Mouse (Mus musculus): ENCODE measurements at regions not wholly inside any gene's neighbourhood (a gene's known extent, or its start where the extent isn't known, plus 50 kb on each side); places are given as distances from the start of the nearest gene placed in this dataset.

DNA sequence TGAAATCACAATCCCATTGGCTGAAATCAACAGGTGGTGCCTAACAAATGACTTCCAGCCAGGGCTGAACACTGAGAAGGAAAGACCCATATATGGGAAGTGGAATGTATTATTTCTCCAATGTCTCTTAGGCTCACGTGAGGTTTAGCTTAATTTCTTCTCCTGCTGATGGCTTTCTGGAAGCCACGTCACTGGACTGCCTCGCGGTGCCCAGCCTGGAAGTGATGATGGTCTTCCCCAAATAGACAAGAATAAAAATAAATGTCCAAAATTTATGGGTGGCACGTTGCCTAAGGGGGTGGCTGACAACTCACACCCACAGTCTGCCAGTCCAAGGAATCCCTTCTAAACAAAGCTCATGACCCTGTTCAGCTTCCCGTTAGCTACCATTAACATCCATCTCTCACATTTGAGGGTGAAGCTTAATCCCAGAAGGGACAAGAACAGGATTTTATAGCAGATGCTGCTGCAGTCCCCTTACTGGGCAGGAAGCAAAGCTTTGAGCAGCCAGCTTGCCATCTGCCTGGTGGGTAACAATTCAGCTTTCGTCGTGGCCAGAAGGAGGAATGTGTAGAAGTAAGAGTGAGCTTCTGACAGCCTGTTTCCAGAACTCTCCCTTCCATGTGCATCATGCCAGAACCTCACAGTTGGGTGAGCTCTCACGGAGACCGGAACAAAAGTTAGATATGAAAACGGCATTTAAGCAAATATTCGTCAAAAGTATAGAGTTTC, 105.8 kb downstream of the Thbs2 start:
- no peak overlapping the region for H3K4me2 ChIP-seq (ENCODE audit: low read length)
- no peak overlapping the region for H3K9ac ChIP-seq (ENCODE audit: low read depth, low read length)
- no peak overlapping the region for H3K27ac ChIP-seq
- ATAC-seq (replicated peaks; ENCODE audit: low FRiP score, low read depth) (no peak), DNase-seq (ENCODE audit: low spot score) (no peak)
- no peaks in the 10 kb centered on the region for H3K36me3 ChIP-seq (ENCODE audit: insufficient read depth, low read length)
- TF ChIP-seq CTCF (IDR thresholded peaks at IDR 0.05; ENCODE audit: low read depth) = no peak
- no peaks in the 10 kb centered on the region for H3K27me3 ChIP-seq (ENCODE audit: insufficient read depth, low read length)
- H3K9me3 ChIP-seq (replicated peaks; ENCODE audit: low read length) = no peaks in the 10 kb centered on the region
- H3K4me1 ChIP-seq (replicated peaks; ENCODE audit: insufficient read depth, low read length) = no peaks in the 10 kb centered on the region
- 74% methylated on average over 12 of the region's 12 CpGs for WGBS
- H3K4me3 ChIP-seq (replicated peaks; ENCODE audit: low read depth, low read length) = no peak overlapping the region

DNA sequence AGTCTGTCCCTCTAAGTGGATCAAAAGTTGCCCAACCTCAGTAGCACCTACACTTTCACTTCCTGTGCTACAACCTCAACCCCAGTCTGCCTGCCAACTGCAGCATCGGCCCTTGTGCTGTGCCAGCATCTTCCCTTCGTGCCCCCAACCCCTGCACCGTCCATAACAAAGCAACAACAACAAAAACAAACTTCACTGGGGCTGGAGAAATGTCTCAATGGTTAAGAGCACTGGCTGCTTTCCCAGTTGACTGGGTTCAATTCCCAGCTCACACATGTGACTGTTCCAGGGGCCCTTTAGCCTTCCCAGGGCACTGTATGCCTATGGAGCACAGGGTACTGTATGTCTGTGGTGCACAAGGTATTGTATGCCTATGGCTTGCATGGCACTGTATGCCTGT, 114.4 kb downstream of the Thbs2 start:
- no peaks in the 10 kb centered on the region for H3K27me3 ChIP-seq (ENCODE audit: insufficient read depth, low read length)
- H3K4me3 ChIP-seq (replicated peaks; ENCODE audit: low read depth, low read length) = no peak overlapping the region
- H3K36me3 ChIP-seq (ENCODE audit: insufficient read depth, low read length) = no peaks in the 10 kb centered on the region
- H3K4me2 ChIP-seq (ENCODE audit: low read length) = no peak overlapping the region
- ATAC-seq (replicated peaks; ENCODE audit: low FRiP score, low read depth) (no peak), DNase-seq (ENCODE audit: low spot score) (no peak)
- no peaks in the 10 kb centered on the region for H3K9me3 ChIP-seq (replicated peaks; ENCODE audit: low read length)
- 68% methylated on average over 3 of the region's 3 CpGs for WGBS
- no peak for TF ChIP-seq CTCF (IDR thresholded peaks at IDR 0.05; ENCODE audit: low read depth)
- no peaks in the 10 kb centered on the region for H3K4me1 ChIP-seq (replicated peaks; ENCODE audit: insufficient read depth, low read length)
- H3K27ac ChIP-seq = no peak overlapping the region
- H3K9ac ChIP-seq (ENCODE audit: low read depth, low read length) = no peak overlapping the region

DNA sequence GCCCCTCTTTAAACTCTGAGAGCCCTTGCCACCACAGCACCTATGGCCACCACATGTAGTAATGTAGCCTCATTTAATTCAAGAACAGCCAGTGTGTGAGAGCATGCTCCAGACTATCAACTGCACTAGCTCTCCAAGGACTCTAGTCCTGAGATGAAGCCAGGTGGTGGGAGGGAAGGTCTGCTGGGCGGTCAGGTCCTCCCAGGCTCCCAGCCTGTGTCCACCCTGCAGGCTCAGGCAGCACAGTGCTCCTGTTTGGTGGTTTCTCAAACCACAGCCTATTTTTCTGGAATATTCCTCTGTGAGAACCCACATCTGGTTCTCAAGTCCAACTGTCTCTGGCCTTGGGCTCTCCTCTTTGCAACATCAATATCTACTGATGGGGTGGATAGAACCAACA, 115.3 kb downstream of the Thbs2 start:
- Histone ChIP-seq H3K36me3 (ENCODE audit: insufficient read depth, low read length) (no peaks in the 10 kb centered on the region), H3K4me2 (ENCODE audit: low read length) (no peak overlapping the region), H3K4me1 (replicated peaks; ENCODE audit: insufficient read depth, low read length) (no peaks in the 10 kb centered on the region), H3K9me3 (replicated peaks; ENCODE audit: low read length) (no peaks in the 10 kb centered on the region), H3K27me3 (ENCODE audit: insufficient read depth, low read length) (no peaks in the 10 kb centered on the region), H3K27ac (no peak overlapping the region), H3K9ac (ENCODE audit: low read depth, low read length) (no peak overlapping the region), H3K4me3 (replicated peaks; ENCODE audit: low read depth, low read length) (no peak overlapping the region)
- TF ChIP-seq CTCF (IDR thresholded peaks at IDR 0.05; ENCODE audit: low read depth) = no peak
- DNase-seq (ENCODE audit: low spot score) (no peak), ATAC-seq (replicated peaks; ENCODE audit: low FRiP score, low read depth) (no peak)
- WGBS = 77% methylated on average over 1 of the region's 1 CpGs

DNA sequence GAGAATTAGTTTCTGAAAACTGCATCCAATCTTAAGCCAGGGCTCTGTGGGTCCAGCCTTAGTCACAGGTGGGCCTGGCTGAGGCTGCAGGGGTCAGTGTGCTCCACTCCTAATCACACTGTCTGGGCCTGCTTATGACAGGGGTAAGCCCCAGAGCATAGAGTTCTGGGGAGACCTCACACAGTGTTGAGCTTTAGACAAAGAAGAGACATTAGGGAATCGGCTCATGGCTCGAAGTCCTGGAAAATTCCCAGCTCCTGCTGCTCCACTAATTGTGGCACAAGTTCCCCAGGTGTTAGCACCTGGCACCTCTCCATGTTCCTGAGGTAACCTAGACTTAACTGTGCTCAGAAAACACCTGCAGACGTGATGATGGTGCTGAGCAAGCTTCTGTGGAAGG, 115.8 kb downstream of the Thbs2 start:
- Histone ChIP-seq H3K27ac (no peak overlapping the region), H3K9ac (ENCODE audit: low read depth, low read length) (no peak overlapping the region), H3K4me2 (ENCODE audit: low read length) (no peak overlapping the region), H3K9me3 (replicated peaks; ENCODE audit: low read length) (no peaks in the 10 kb centered on the region), H3K36me3 (ENCODE audit: insufficient read depth, low read length) (no peaks in the 10 kb centered on the region), H3K4me1 (replicated peaks; ENCODE audit: insufficient read depth, low read length) (no peaks in the 10 kb centered on the region), H3K27me3 (ENCODE audit: insufficient read depth, low read length) (no peaks in the 10 kb centered on the region), H3K4me3 (replicated peaks; ENCODE audit: low read depth, low read length) (no peak overlapping the region)
- WGBS = 65% methylated on average over 3 of the region's 3 CpGs
- TF ChIP-seq CTCF (IDR thresholded peaks at IDR 0.05; ENCODE audit: low read depth) = no peak
- ATAC-seq (replicated peaks; ENCODE audit: low FRiP score, low read depth) = no peak
- DNase-seq (ENCODE audit: low spot score) = no peak

DNA sequence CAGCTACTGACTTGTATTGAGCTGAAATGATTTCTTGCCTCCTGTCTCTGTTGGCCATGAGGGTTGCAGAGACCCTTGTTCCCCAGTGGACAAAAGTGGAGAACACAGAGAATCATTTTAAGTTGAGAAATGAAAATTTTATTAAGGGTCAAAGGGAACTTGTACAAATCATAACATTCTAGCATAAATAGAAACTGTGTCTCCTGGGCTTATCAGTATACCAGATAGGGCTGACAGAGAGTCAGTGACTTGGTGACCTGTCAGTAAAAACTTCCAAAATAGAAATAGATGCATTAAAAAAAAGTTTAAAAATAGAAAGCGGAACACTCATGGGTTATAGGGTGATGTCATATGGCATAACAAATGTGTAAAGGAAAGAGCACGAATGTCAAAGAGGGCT, 117.9 kb downstream of the Thbs2 start:
- no peak for ATAC-seq (replicated peaks; ENCODE audit: low FRiP score, low read depth)
- WGBS = 68% methylated on average over 2 of the region's 2 CpGs
- no peak overlapping the region for H3K27ac ChIP-seq
- no peak overlapping the region for H3K4me3 ChIP-seq (replicated peaks; ENCODE audit: low read depth, low read length)
- H3K9me3 ChIP-seq (replicated peaks; ENCODE audit: low read length) = no peaks in the 10 kb centered on the region
- DNase-seq (ENCODE audit: low spot score) = peak; percentile 57
- H3K9ac ChIP-seq (ENCODE audit: low read depth, low read length) = no peak overlapping the region
- no peak overlapping the region for H3K4me2 ChIP-seq (ENCODE audit: low read length)
- H3K36me3 ChIP-seq (ENCODE audit: insufficient read depth, low read length) = no peaks in the 10 kb centered on the region
- H3K4me1 ChIP-seq (replicated peaks; ENCODE audit: insufficient read depth, low read length) = no peaks in the 10 kb centered on the region
- no peaks in the 10 kb centered on the region for H3K27me3 ChIP-seq (ENCODE audit: insufficient read depth, low read length)
- TF ChIP-seq CTCF (IDR thresholded peaks at IDR 0.05; ENCODE audit: low read depth) = no peak

DNA sequence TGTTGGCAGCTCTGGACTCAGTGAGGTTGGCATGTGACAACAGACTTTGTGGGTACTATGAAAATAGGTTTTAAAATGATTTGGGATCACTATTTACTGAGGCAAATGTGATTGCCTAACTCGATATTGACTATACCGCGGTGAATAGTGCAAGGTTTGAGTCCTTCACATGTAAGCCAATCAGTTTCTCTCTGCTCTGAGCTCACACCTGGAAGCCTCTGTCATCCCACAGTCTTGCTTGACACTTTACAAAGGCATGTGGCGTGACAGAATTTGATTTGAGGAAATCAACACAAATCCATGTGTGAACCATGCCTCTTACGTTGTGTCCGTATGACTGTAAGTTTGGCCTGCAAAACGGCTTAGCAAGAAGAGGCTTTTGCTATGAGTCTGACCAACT, 122.9 kb downstream of the Thbs2 start:
- Histone ChIP-seq H3K4me3 (replicated peaks; ENCODE audit: low read depth, low read length) (no peak overlapping the region), H3K27ac (no peak overlapping the region), H3K36me3 (ENCODE audit: insufficient read depth, low read length) (no peaks in the 10 kb centered on the region), H3K4me2 (ENCODE audit: low read length) (no peak overlapping the region), H3K9ac (ENCODE audit: low read depth, low read length) (no peak overlapping the region), H3K4me1 (replicated peaks; ENCODE audit: insufficient read depth, low read length) (no peaks in the 10 kb centered on the region), H3K27me3 (ENCODE audit: insufficient read depth, low read length) (no peaks in the 10 kb centered on the region), H3K9me3 (replicated peaks; ENCODE audit: low read length) (no peaks in the 10 kb centered on the region)
- ATAC-seq (replicated peaks; ENCODE audit: low FRiP score, low read depth) = no peak
- 90% methylated on average over 7 of the region's 7 CpGs for WGBS
- TF ChIP-seq CTCF (IDR thresholded peaks at IDR 0.05; ENCODE audit: low read depth) = no peak
- no peak for DNase-seq (ENCODE audit: low spot score)

DNA sequence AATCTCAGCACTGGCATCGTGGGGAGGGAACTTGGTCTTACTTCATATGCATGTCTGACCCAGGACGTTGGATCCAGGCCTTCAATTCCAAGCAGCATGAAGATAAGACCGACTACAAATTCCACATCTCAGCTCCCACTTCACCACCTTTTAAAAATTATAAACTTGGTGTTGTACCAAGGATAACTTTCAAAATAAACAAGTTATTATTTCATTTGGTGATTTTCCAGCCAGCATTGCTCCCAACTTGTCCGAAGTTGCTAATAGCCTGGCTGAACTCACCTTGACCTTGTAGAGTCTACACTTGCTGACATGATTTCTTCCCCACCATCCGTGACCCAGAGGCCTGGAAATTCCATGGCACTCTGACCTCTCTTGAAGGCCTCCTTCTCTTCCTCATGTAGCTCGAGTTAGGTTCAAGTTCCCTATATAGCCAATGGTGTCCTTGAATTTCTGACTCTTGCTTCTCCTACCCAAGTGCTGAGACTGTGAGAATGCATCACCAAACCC, 123.7 kb downstream of the Thbs2 start:
- no peak overlapping the region for H3K27ac ChIP-seq
- H3K4me1 ChIP-seq (replicated peaks; ENCODE audit: insufficient read depth, low read length) = no peaks in the 10 kb centered on the region
- DNase-seq (ENCODE audit: low spot score) (peak; percentile 40), ATAC-seq (replicated peaks; ENCODE audit: low FRiP score, low read depth) (no peak)
- no peak overlapping the region for H3K4me2 ChIP-seq (ENCODE audit: low read length)
- H3K9ac ChIP-seq (ENCODE audit: low read depth, low read length) = no peak overlapping the region
- 57% methylated on average over 6 of the region's 6 CpGs for WGBS
- no peak for TF ChIP-seq CTCF (IDR thresholded peaks at IDR 0.05; ENCODE audit: low read depth)
- no peaks in the 10 kb centered on the region for H3K9me3 ChIP-seq (replicated peaks; ENCODE audit: low read length)
- H3K4me3 ChIP-seq (replicated peaks; ENCODE audit: low read depth, low read length) = no peak overlapping the region
- no peaks in the 10 kb centered on the region for H3K27me3 ChIP-seq (ENCODE audit: insufficient read depth, low read length)
- H3K36me3 ChIP-seq (ENCODE audit: insufficient read depth, low read length) = no peaks in the 10 kb centered on the region
